Mouse (Mus musculus) T-helper 1 cell (primary cell): ENCODE results near the gene Pcnt.

Source experiments
- in situ Hi-C: fragments of 300-600 bp; cut with MboI, MseI; formaldehyde crosslinking; loops from one replicate; pipeline ENCODE4 v1.15.1; 2025; ENCODE audit warnings: high pct_unique_total_duplicates

The Pcnt gene

GRCm38 (mm10) chr10:76442178-76443088 lies at the start of gene Pcnt:
Gene Pcnt, minus strand, starts transcription at chr10:76442786.
- in situ Hi-C loops = no loop called here

GRCm38 (mm10) chr10:76489205-76489604 lies 46.6 kb upstream of the Pcnt start:
- in situ Hi-C loops = no loop called here

- in situ Hi-C loops = no loop called here
Measured at GRCm38 (mm10) chr10:76488265-76488664, 45.7 kb upstream of the Pcnt start.

- in situ Hi-C loops = no loop called here
Measured at GRCm38 (mm10) chr10:76486302-76486701, 43.7 kb upstream of the Pcnt start.

GRCm38 (mm10) chr10:76481480-76481879 lies 38.9 kb upstream of the Pcnt start:
- in situ Hi-C loops = no loop called here

GRCm38 (mm10) chr10:76480851-76481250 lies 38.3 kb upstream of the Pcnt start:
- in situ Hi-C loops = no loop called here

- in situ Hi-C loops = no loop called here
Measured at GRCm38 (mm10) chr10:76473759-76474158, 31.2 kb upstream of the Pcnt start.

GRCm38 (mm10) chr10:76468203-76469162 lies 25.9 kb upstream of the Pcnt start, which contains the start of the genes Mcm3ap and Ybey:
Gene Mcm3ap, plus strand, starts transcription at chr10:76468927.
Gene Ybey, minus strand, starts transcription at chr10:76469114.
- in situ Hi-C loops = no loop called here

GRCm38 (mm10) chr10:76462721-76463120 lies 20.1 kb upstream of the Pcnt start:
- in situ Hi-C loops = no loop called here

- in situ Hi-C loops = no loop called here
Measured at GRCm38 (mm10) chr10:76462312-76462711, 19.7 kb upstream of the Pcnt start.

GRCm38 (mm10) chr10:76461255-76461654 lies 18.7 kb upstream of the Pcnt start:
- in situ Hi-C loops = no loop called here

GRCm38 (mm10) chr10:76455289-76455688 lies 12.7 kb upstream of the Pcnt start:
- in situ Hi-C loops = no loop called here

- in situ Hi-C loops = no loop called here
Measured at GRCm38 (mm10) chr10:76448851-76449250, 6.3 kb upstream of the Pcnt start, which contains the start of gene 2610028H24Rik. Gene 2610028H24Rik, plus strand, starts transcription at chr10:76449081.

GRCm38 (mm10) chr10:76447406-76448229 lies 5.0 kb upstream of the Pcnt start:
- in situ Hi-C loops = no loop called here

- in situ Hi-C loops = no loop called here
Measured at GRCm38 (mm10) chr10:76445996-76446681, 3.6 kb upstream of the Pcnt start.

- in situ Hi-C loops = no loop called here
Measured at GRCm38 (mm10) chr10:76440281-76440680, 2.3 kb downstream of the Pcnt start, which contains the start of gene AC141477.1. Gene AC141477.1, minus strand, starts transcription at chr10:76440444.

GRCm38 (mm10) chr10:76439107-76439890 lies 3.3 kb downstream of the Pcnt start:
- in situ Hi-C loops = no loop called here

- in situ Hi-C loops = no loop called here
Measured at GRCm38 (mm10) chr10:76433925-76434324, 8.7 kb downstream of the Pcnt start.

- in situ Hi-C loops = loop anchor here (5.0 kb wide), 2 partner anchors 43 to 1582 kb away; no protein-coding TSS in a partner anchor
Measured at GRCm38 (mm10) chr10:76425674-76426073, 16.9 kb downstream of the Pcnt start.
